Mouse (Mus musculus): Measurements from ENCODE around the gene Ccr2.
"Not testable (repeated sequence)": the region's sequence is repeated elsewhere in the genome, so short reads cannot be mapped to it uniquely, and the experiment has no call there.

Gene Ccr2

DNA sequence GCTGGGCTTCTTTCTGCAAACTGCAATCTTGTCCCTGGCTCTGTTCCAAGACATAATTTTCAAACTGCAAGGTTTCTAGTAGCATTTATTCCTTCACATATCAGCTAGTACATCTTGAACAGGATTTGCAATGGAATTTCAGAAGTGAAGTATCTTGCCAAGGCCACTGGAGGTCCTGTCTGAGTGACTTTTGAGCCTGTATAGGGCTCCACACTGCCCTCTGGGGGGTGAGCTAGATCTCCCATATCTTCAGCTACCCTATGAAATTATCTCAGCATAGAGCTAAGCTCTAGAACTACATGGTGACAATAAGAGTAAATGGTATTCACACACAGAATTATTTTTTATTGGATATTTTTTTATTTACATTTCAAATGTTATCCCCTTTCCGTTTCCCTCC, 16.7 kb downstream of the Ccr2 start:
- no peak for DNase-seq (ENCODE audit: low spot score)

DNA sequence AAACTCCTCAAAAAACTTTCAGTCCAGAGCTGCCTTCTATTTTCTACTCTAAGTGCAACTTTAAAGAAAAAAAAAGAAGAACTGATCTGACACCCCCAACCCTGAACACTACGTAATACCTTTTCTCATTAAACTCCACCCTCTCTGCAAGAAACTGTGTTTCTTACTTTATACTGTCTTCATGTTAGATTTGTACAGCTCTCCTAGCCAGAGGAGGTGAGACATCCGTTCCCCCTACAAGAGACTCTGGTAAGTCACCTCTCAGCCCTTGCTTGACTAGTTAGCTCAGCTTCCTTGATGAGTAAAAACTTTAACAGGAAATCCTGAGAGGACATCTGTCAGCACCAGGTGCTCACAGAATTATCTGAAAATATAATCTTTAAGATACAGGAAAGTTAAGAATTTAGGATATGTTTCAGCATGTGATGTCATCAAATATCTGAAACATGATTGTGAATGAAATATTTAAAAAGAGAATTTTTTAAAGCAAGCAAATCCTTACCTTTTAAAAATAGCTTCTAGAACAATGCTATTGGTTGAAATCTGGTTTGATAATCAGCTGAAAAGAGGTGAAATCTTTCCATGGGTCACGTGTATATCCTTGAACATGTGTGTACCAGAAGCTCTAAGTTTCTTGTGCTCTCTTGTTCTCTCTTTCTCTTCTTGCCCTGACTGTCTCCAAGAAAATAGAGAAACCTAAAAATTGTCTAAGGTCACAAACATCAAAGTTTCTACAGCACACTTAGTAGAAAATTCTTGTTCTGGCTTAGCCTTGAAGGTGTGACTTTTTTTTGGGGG, 19.8 kb downstream of the Ccr2 start, which contains the start of gene Ccr5:
Gene Ccr5 (plus strand): TSS at position 157 of the 798 bp plus-strand sequence.
- no peak for DNase-seq (ENCODE audit: low spot score)

GRCm38 (mm10) chr9:124125576-124125975, 23.8 kb downstream of the Ccr2 start:
- DNase-seq (ENCODE audit: low spot score) = no peak

DNA sequence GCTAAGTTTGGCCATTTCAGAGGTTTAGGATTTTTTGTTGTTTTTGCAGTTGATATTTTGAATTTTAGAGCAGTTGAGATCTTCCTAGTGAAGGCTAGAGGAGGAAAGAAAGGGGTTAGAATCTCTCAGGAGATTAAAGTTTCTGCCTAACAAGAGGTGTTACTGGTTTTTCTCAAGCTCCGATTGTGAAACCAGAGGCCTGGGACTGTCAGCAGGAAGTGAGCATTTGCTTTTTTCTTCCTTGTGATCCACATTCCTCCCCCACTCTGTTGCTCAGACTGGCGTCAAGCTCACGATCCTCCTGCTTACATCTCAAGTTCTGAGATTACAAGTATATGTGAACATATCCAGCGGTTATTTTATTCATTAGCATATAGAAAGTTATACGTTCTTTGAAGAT, 24.6 kb downstream of the Ccr2 start:
- DNase-seq (ENCODE audit: low spot score) = no peak

DNA sequence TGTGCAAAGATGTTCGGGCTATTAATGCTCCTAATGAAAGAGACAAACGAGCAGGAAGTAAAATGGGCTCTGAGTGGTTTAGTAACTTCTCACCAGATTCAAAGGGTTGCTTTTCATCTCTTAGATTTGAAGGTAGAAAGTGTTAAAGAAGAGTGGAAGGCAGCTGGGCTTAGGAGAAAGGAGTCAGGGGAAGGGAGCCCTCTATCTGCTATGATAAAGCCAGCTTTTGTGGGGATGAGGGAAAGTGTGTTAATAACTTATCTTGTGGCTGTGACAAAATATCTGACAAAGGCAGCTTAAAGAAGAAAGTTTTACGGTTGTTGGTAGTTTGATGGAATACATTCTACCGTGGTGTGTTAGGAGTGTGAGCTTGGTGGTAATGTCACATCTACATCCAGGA, 25.7 kb downstream of the Ccr2 start:
- no peak for DNase-seq (ENCODE audit: low spot score)

DNA sequence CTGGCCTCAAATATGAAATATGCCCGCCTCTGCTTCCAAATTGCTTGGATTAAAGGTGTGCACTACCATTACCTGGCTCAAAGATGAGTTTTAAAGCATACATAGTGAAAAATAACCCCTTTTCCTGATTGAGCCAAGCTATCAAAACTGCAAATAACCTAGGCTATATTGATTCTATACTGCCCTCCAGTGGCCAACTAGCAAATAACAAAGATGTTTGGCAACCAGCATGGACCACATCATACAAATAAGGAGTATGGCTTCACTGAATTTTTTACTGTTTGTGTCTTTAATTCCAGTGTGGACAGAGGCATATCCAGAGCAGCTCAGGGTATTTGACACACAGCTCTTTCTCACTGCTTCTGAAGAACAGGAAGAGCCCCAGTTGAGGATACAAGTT, 26.6 kb downstream of the Ccr2 start:
- peak; percentile 45 for DNase-seq (ENCODE audit: low spot score)

DNA sequence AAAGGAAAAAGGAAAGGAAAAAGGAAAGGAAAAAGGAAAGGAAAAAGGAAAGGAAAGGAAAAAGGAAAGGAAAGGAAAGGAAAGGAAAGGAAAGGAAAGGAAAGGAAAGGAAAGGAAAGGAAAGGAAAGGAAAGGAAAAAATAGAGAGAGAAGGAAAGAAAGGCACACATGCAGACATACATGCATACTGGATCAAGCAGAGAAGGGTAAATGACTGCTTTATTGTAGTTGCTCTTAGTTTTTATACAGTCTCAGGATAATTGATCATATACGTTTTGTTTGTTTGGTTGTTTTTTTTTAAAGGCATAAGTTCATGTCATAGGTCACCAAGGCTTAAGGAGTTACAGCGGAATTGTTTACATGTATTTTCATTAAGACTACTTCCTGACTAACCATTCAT, 31.1 kb downstream of the Ccr2 start:
- not testable (repeated sequence) for DNase-seq (ENCODE audit: low spot score)

DNA sequence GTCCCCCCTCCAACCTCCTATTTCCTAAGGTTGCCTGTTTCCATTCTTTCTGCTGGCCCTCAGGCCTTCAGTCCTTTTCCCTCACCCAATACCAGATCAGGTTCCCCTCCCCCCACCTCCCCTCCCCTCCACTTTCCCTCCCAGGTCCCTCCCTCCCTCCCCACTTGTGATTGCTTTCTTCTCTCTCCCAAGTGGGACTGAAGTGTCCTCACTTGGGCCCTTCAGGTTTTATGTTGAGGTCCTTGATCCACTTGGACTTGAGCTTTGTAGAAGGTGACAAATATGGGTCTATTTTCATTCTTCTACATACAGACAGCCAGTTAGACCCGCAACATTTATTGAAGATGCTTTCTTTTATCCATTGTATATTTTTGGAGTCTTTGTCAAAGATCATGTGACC, 33.2 kb downstream of the Ccr2 start:
- DNase-seq (ENCODE audit: low spot score) = not testable (repeated sequence)

GRCm38 (mm10) chr9:124137619-124138018, 35.9 kb downstream of the Ccr2 start:
- DNase-seq (ENCODE audit: low spot score) = no peak

- DNase-seq (ENCODE audit: low spot score) = no peak
Measured at GRCm38 (mm10) chr9:124138055-124138775, 36.5 kb downstream of the Ccr2 start.

- no peak for DNase-seq (ENCODE audit: low spot score)
Measured at GRCm38 (mm10) chr9:124143678-124144077, 41.9 kb downstream of the Ccr2 start.

DNA sequence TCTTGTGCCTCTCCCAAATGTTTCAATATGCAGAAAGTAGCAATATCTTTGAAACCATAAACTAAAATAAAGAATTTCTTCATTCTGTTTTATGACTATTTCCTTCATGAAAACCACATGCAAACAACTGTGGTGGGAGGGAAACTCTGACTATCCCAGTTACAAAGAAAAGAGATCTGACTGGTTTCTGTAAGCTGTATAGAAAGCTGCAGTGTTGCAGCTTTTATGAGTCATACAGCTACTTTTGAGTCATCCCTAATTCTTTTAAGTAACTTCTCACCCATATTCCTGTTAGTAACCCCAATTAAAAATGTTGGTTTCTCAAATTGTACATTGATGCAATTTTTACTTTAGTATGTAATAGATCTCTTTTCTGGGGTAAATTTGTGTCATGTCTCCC, 44.6 kb downstream of the Ccr2 start:
- no peak for DNase-seq (ENCODE audit: low spot score)

All from urinary bladder, postnatal 25 days (tissue).